Mouse (Mus musculus): Measurements from ENCODE around the gene Zbtb44. TPM values are rescaled to one million over a fixed set of nuclear protein-coding genes. Genes with fewer than 3 reads are reported as not detected.
A peak's percentile ranks its signal among the peaks of the same experiment; 100 is the strongest.

Gene Zbtb44
- polyA plus RNA-seq, 1 experiment from 2014 or later, result 5.6 TPM

DNA sequence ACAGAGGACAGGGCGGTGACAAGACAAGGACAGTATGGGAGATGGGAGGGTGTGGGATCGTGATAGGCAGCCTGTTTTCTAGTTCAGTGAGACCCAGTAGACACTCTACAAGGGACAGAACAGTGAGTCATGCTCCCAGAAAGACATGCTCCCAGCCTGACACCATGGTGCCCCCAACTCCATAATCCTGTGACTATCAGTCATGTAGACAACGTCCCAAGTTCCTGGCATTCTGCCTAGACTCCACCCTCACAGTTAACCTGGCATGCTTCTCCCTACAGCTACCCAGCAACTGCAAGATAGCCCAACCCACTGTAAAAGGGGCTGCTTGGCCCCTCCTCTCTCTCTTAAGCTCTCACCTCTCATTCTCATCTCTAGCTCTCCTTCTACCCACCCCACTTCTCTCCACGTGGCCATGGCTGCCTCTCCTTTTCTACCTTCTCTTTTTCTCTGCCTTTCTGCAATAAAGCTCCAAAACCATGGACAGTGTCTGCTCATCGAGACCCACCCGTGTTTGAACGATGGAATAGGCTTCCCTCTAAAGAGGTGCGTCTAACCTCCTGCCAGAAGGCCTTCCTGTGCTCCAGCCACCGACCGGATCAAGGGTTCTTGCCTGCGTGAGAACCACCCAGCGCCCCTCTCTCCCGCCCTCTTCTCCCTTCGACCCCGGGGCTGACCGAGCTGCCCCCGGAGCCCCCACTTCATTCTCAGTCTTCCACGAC lies 61.8 kb downstream of the Zbtb44 start:
- no peak overlapping the region for H3K9ac ChIP-seq (ENCODE audit: low read depth, low read length)
- H3K27me3 ChIP-seq (replicated peaks; ENCODE audit: control insufficient read depth, insufficient read depth, low read length), result no peaks in the 10 kb centered on the region
- no peak overlapping the region for H3K27ac ChIP-seq (ENCODE audit: low read length)
- H3K4me1 ChIP-seq (ENCODE audit: control insufficient read depth, insufficient read depth, low read length), result no peaks in the 10 kb centered on the region
- no peak overlapping the region for H3K4me3 ChIP-seq (ENCODE audit: low read length)
- 91% methylated on average over 18 of the region's 18 CpGs for WGBS
- ATAC-seq, result no peak
- H3K36me3 ChIP-seq (ENCODE audit: control insufficient read depth, insufficient read depth, low read length), result no peaks in the 10 kb centered on the region
- H3K9me3 ChIP-seq (ENCODE audit: control insufficient read depth, low read length), result no peaks in the 10 kb centered on the region
- no peak overlapping the region for H3K4me2 ChIP-seq (ENCODE audit: low read depth, low read length)

DNA sequence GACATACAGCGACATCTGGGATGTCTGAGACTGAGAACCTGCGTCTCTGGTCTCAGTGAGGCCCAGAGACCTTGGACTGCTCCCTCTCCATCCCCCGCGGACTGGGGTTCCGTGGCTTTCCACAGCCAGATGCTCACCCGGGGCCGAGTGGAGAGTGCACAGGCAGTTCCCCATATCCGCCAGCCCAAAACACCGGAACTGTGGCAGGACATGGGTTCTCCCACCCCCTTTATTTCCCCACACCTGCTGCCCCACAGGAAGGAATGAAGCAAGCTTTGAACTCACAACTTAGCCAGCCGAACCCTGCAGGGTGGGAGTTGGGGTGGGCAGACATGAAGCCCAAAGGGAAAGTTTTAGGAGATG lies 62.4 kb downstream of the Zbtb44 start:
- H3K27me3 ChIP-seq (replicated peaks; ENCODE audit: control insufficient read depth, insufficient read depth, low read length), result no peaks in the 10 kb centered on the region
- no peaks in the 10 kb centered on the region for H3K9me3 ChIP-seq (ENCODE audit: control insufficient read depth, low read length)
- no peak overlapping the region for H3K9ac ChIP-seq (ENCODE audit: low read depth, low read length)
- H3K36me3 ChIP-seq (ENCODE audit: control insufficient read depth, insufficient read depth, low read length), result no peaks in the 10 kb centered on the region
- no peak for ATAC-seq
- 95% methylated on average over 10 of the region's 10 CpGs for WGBS
- H3K4me2 ChIP-seq (ENCODE audit: low read depth, low read length), result no peak overlapping the region
- no peak overlapping the region for H3K27ac ChIP-seq (ENCODE audit: low read length)
- no peaks in the 10 kb centered on the region for H3K4me1 ChIP-seq (ENCODE audit: control insufficient read depth, insufficient read depth, low read length)
- no peak overlapping the region for H3K4me3 ChIP-seq (ENCODE audit: low read length)

DNA sequence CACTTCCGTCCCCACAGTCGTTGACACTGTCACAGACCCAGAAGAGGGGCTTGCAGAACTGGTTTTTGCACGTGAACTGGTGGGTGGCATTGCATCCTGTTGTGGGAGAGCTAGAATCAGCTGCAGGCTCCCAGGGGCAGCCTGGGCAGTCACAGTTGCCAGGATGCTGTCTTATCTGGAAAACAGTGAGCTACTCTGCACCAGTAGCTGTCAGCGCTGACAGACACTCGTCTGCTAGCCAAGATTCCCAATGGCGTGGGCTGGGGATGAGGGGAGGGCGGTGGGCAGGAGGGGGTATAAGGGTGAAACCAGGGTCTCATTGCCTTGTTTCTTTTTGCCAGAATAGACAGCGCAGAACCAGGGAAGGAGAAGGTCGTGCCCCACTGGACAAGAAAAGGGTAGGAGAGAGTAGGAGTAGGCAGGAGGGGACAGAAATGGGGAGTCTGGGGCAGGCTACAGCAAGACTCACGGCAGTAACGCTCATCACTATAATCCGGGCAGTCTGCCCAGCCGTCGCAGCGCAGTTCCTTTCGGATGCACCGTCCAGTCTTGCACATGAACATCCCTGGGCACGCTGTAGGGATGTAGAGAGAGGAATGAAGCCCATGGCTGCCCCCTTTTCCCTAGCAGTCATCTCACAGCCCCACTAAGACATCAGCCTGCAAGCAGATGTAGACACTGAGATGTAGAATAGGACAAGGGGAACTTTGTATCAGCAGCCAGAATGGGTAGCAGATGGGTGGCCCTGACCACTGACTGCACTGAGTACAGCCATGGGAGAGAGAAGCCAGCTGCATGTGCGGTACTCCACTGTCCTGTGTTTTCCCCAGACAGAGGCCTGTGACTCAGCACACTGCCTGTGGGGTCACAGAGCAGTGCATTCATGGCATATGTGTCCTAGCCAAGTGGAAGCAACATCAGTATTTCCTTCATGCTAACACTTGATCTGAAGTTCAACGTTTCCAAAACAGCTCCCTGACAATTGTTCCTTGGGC lies 66.9 kb downstream of the Zbtb44 start:
- Histone ChIP-seq H3K27ac (ENCODE audit: low read length) (no peak overlapping the region), H3K36me3 (ENCODE audit: control insufficient read depth, insufficient read depth, low read length) (peaks cover 13% of the 10 kb centered on the region), H3K9me3 (ENCODE audit: control insufficient read depth, low read length) (no peaks in the 10 kb centered on the region), H3K9ac (ENCODE audit: low read depth, low read length) (no peak overlapping the region), H3K4me2 (ENCODE audit: low read depth, low read length) (no peak overlapping the region), H3K4me1 (ENCODE audit: control insufficient read depth, insufficient read depth, low read length) (no peaks in the 10 kb centered on the region), H3K4me3 (ENCODE audit: low read length) (no peak overlapping the region), H3K27me3 (replicated peaks; ENCODE audit: control insufficient read depth, insufficient read depth, low read length) (no peaks in the 10 kb centered on the region)
- no peak for ATAC-seq
- 83% methylated on average over 20 of the region's 20 CpGs for WGBS

DNA sequence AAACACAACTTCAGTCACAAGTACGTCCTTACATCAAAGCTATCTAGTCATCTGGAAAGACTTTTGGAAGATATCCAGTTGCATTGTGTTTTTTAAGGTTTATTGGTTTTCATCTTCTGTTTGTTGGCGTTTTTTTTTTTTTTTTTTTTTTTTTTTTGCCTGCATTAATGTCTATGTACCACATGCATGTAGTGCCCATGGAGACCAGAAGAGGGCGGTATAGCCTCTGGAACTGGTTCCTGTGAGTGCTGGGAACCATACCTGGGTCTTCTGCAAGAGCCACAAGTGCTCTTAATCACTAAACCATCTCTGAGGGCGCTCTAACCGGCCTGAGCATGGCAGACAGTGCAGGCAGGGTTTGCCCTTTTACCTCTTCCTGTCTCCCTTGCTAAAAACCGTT lies 67.7 kb downstream of the Zbtb44 start:
- Histone ChIP-seq H3K4me2 (ENCODE audit: low read depth, low read length) (no peak overlapping the region), H3K9ac (ENCODE audit: low read depth, low read length) (no peak overlapping the region), H3K27me3 (replicated peaks; ENCODE audit: control insufficient read depth, insufficient read depth, low read length) (no peaks in the 10 kb centered on the region), H3K9me3 (ENCODE audit: control insufficient read depth, low read length) (no peaks in the 10 kb centered on the region), H3K27ac (ENCODE audit: low read length) (no peak overlapping the region), H3K36me3 (ENCODE audit: control insufficient read depth, insufficient read depth, low read length) (peaks cover 13% of the 10 kb centered on the region), H3K4me3 (ENCODE audit: low read length) (no peak overlapping the region), H3K4me1 (ENCODE audit: control insufficient read depth, insufficient read depth, low read length) (no peaks in the 10 kb centered on the region)
- ATAC-seq, result no peak
- 79% methylated on average over 6 of the region's 6 CpGs for WGBS

DNA sequence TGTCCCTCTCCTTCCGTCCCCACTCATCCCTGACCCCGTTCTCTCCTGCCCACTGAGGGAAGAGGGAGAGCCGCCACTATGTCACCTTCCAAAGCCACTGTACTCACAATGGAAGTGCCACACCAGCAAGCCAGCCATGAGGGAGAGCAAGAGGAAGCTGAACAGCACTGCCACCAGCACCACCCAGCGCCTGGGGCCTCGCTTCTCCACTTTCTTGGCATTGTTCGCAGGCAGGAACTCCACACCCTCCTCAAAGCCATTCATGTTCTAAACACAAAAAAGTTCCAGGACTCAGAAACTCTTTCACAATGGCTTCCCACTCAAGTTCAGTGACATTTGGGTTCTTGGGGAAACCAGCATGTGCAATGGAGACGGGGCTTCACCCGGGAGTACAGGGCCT lies 78.0 kb downstream of the Zbtb44 start:
- WGBS, result 89% methylated on average over 8 of the region's 8 CpGs
- no peak overlapping the region for H3K27ac ChIP-seq (ENCODE audit: low read length)
- H3K4me3 ChIP-seq (ENCODE audit: low read length), result no peak overlapping the region
- H3K9me3 ChIP-seq (ENCODE audit: control insufficient read depth, low read length), result no peaks in the 10 kb centered on the region
- no peaks in the 10 kb centered on the region for H3K27me3 ChIP-seq (replicated peaks; ENCODE audit: control insufficient read depth, insufficient read depth, low read length)
- no peak overlapping the region for H3K4me2 ChIP-seq (ENCODE audit: low read depth, low read length)
- H3K9ac ChIP-seq (ENCODE audit: low read depth, low read length), result no peak overlapping the region
- H3K36me3 ChIP-seq (ENCODE audit: control insufficient read depth, insufficient read depth, low read length), result no peaks in the 10 kb centered on the region
- H3K4me1 ChIP-seq (ENCODE audit: control insufficient read depth, insufficient read depth, low read length), result no peaks in the 10 kb centered on the region
- ATAC-seq, result no peak

DNA sequence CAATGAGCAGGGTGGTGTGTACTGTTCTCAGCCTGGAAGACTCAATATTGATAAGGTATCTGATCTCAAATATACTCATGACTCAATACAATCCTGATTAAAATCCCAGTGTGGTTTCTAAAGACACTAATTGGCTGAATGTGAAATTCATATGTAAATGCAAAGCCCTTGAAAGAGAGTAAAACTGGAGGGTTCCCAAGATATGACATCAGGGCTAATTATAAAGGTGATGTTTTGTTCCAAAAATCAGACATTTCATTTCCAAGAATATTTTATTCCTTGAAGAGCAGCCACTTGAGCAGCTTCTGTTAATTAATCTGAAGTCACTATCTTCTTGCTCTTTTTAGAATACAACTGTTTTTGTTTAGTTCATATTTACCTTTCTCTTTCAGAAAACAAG lies 85.1 kb downstream of the Zbtb44 start:
- Histone ChIP-seq H3K4me1 (ENCODE audit: control insufficient read depth, insufficient read depth, low read length) (peaks cover 19% of the 10 kb centered on the region), H3K4me2 (ENCODE audit: low read depth, low read length) (no peak overlapping the region), H3K4me3 (ENCODE audit: low read length) (no peak overlapping the region), H3K27ac (ENCODE audit: low read length) (no peak overlapping the region), H3K36me3 (ENCODE audit: control insufficient read depth, insufficient read depth, low read length) (no peaks in the 10 kb centered on the region), H3K9me3 (ENCODE audit: control insufficient read depth, low read length) (no peaks in the 10 kb centered on the region), H3K27me3 (replicated peaks; ENCODE audit: control insufficient read depth, insufficient read depth, low read length) (no peaks in the 10 kb centered on the region), H3K9ac (ENCODE audit: low read depth, low read length) (no peak overlapping the region)
- ATAC-seq, result no peak

DNA sequence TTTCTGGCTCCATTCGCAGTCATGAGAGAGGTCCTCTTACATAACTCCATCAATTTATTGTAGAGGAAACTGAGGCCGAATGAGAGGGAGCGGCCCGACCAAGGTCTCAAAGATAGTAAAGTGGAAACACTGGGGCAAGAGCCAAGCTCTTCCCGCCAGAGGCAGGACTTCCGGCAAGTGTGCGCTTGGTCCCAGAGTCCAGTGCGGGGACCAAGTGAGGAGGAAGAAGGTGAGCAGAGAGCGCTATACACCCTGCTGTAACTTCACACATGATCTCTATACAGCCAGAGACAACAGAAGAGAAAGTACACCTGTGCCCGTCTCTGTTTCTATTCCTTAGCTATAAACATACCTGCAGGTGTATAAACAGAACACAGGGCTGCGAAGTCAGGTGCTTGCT lies 86.6 kb downstream of the Zbtb44 start:
- no peaks in the 10 kb centered on the region for H3K36me3 ChIP-seq (ENCODE audit: control insufficient read depth, insufficient read depth, low read length)
- H3K9ac ChIP-seq (ENCODE audit: low read depth, low read length), result no peak overlapping the region
- H3K27me3 ChIP-seq (replicated peaks; ENCODE audit: control insufficient read depth, insufficient read depth, low read length), result no peaks in the 10 kb centered on the region
- H3K4me3 ChIP-seq (ENCODE audit: low read length), result no peak overlapping the region
- WGBS, result 80% methylated on average over 11 of the region's 11 CpGs
- H3K4me2 ChIP-seq (ENCODE audit: low read depth, low read length), result no peak overlapping the region
- no peaks in the 10 kb centered on the region for H3K9me3 ChIP-seq (ENCODE audit: control insufficient read depth, low read length)
- peaks cover 31% of the 10 kb centered on the region for H3K4me1 ChIP-seq (ENCODE audit: control insufficient read depth, insufficient read depth, low read length)
- ATAC-seq, result peak; percentile 36; the same call in 1 of the 2 replicates
- H3K27ac ChIP-seq (ENCODE audit: low read length), result peak overlapping the region; percentile 66

DNA sequence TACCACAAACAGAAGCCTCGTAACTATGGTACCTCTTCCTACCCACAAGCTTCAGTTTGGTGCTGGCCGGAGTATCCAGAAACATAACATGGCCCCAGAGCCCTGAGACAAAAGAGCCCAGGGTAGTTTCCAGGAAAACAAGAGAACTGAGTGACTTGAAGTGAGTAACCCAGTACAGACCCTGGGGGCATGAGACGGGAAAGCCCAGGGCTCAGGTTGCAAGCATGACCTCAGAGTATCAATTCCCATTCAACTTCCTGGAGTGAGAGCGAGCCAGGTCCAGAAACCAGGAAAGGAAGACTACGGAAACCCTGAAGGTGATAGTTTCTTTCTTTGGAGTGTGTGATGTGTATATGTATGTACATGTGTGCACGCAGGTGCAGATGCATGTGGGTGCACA lies 87.0 kb downstream of the Zbtb44 start:
- H3K27ac ChIP-seq (ENCODE audit: low read length), result peak overlapping the region; percentile 66
- no peak overlapping the region for H3K4me2 ChIP-seq (ENCODE audit: low read depth, low read length)
- H3K9ac ChIP-seq (ENCODE audit: low read depth, low read length), result no peak overlapping the region
- no peaks in the 10 kb centered on the region for H3K36me3 ChIP-seq (ENCODE audit: control insufficient read depth, insufficient read depth, low read length)
- peaks cover 31% of the 10 kb centered on the region for H3K4me1 ChIP-seq (ENCODE audit: control insufficient read depth, insufficient read depth, low read length)
- H3K27me3 ChIP-seq (replicated peaks; ENCODE audit: control insufficient read depth, insufficient read depth, low read length), result no peaks in the 10 kb centered on the region
- WGBS, result 78% methylated on average over 6 of the region's 6 CpGs
- H3K4me3 ChIP-seq (ENCODE audit: low read length), result no peak overlapping the region
- H3K9me3 ChIP-seq (ENCODE audit: control insufficient read depth, low read length), result no peaks in the 10 kb centered on the region
- peak; percentile 17; the same call in 1 of the 2 replicates for ATAC-seq

DNA sequence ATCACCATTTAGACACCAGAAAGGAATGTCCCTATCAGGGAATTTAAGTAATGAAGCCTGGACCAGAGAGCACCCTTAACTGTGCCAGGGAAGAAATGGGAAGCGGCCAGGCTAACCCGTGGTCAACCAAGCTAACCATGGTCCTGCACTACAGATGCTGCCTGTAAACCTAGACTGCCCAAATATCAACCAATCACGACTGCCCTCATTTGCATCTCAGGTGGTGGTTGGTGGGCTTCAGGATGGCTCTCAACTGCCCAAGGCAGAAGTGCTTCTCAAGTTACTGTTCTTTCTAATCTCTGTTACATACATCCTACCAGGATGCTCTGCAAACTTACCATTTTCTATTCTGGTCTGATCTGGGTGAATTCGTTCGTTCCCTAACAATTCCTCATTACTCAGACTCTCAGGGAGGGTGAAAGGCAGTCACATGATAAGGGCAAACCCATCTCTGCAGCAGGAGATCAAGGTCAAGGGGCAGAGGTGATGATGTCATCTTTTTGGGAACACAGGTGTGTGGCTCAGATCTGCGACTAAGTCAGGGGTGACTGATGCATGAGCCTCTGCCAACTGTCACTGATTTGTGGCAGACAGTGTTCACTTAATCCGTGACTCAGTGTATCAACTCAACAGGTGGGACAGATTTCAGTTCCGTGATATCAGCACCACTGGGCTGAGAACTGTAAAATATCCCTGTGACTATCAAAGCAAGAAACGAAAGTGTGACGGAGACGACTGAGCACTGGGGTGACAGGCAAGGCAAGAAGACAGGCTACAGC lies 88.3 kb downstream of the Zbtb44 start:
- H3K27ac ChIP-seq (ENCODE audit: low read length), result peak overlapping the region; percentile 67

More for the DNA sequence above, 88.3 kb downstream of the Zbtb44 start:
- H3K36me3 ChIP-seq (ENCODE audit: control insufficient read depth, insufficient read depth, low read length), result no peaks in the 10 kb centered on the region
- 24% methylated on average over 11 of the region's 11 CpGs for WGBS
- H3K4me2 ChIP-seq (ENCODE audit: low read depth, low read length), result peak overlapping the region; percentile 11; the same call in 1 of the 2 replicates
- H3K9me3 ChIP-seq (ENCODE audit: control insufficient read depth, low read length), result no peaks in the 10 kb centered on the region
- H3K4me3 ChIP-seq (ENCODE audit: low read length), result no peak overlapping the region
- ATAC-seq, result peak; percentile 36
- H3K4me1 ChIP-seq (ENCODE audit: control insufficient read depth, insufficient read depth, low read length), result peaks cover 31% of the 10 kb centered on the region
- H3K27me3 ChIP-seq (replicated peaks; ENCODE audit: control insufficient read depth, insufficient read depth, low read length), result no peaks in the 10 kb centered on the region
- no peak overlapping the region for H3K9ac ChIP-seq (ENCODE audit: low read depth, low read length)
